Mouse (Mus musculus) neural tube, embryonic 13.5 days (tissue): ENCODE measurements around the gene Rdx. TPM values are rescaled to one million over a fixed set of nuclear protein-coding genes. Genes with fewer than 3 reads are reported as not detected.
"Not testable (repeated sequence)": the region's sequence is repeated elsewhere in the genome, so short reads cannot be mapped to it uniquely, and the experiment has no call there.

Source experiments
- ATAC-seq: fragments of 200-750 bp; cut with Nextera tagmentation; 2 replicates; pipeline ENCODE4 v1.8.0; 2017; ENCODE audit warnings: low read depth, mild to moderate bottlenecking, moderate TSS enrichment, moderate library complexity
- H3K27ac ChIP-seq: fragments of 300-500 bp; sonication (generic); replicated peaks from 2 replicates; pipeline ENCODE4 v1.5.1; 2015; ENCODE audit warnings: moderate library complexity, mild to moderate bottlenecking, inconsistent platforms
- H3K27me3 ChIP-seq: fragments of 300-500 bp; sonication (generic); 2 replicates; pipeline ENCODE4 v1.6.1; 2015; ENCODE audit warnings: mild to moderate bottlenecking, inconsistent platforms
- H3K36me3 ChIP-seq: fragments of 300-500 bp; sonication (generic); 2 replicates; pipeline ENCODE4 v1.6.1; 2015; ENCODE audit warnings: mild to moderate bottlenecking, inconsistent platforms
- H3K4me1 ChIP-seq: fragments of 300-500 bp; sonication (generic); replicated peaks from 2 replicates; pipeline ENCODE4 v1.6.1; 2015; ENCODE audit warnings: inconsistent platforms
- H3K4me2 ChIP-seq: fragments of 300-500 bp; sonication (generic); 2 replicates; pipeline ENCODE4 v1.6.1; 2015; ENCODE audit warnings: inconsistent platforms, mild to moderate bottlenecking, moderate library complexity
- H3K4me3 ChIP-seq: fragments of 300-500 bp; sonication (generic); 2 replicates; pipeline ENCODE4 v1.5.1; 2015; ENCODE audit warnings: mild to moderate bottlenecking, inconsistent platforms
- H3K9ac ChIP-seq: fragments of 300-500 bp; sonication (generic); 2 replicates; pipeline ENCODE4 v1.6.1; 2015; ENCODE audit warnings: moderate library complexity, mild to moderate bottlenecking, inconsistent platforms
- H3K9me3 ChIP-seq: fragments of 300-500 bp; sonication (generic); 2 replicates; pipeline ENCODE4 v1.6.1; 2016; ENCODE audit warnings: inconsistent platforms
- WGBS: fragments of 180-500 bp; shearing (Covaris S2); methylation state at CpG from one replicate; pipeline ENCODE4 v1.1.7; 2015; 5-methylcytosine and 5-hydroxymethylcytosine counted together
- polyA plus RNA-seq: library from polyadenylated mRNA; unstranded; fragments of >200 nt; fragmentation: Nextera tagmentation; extraction: Ambion mirVana; gene quantifications from 2 replicates; pipeline ENCODE4 v1.2.1, GENCODE M21; 2015

The Rdx gene
- polyA plus RNA-seq, 1 experiment from 2014 or later: 97.9 TPM

DNA sequence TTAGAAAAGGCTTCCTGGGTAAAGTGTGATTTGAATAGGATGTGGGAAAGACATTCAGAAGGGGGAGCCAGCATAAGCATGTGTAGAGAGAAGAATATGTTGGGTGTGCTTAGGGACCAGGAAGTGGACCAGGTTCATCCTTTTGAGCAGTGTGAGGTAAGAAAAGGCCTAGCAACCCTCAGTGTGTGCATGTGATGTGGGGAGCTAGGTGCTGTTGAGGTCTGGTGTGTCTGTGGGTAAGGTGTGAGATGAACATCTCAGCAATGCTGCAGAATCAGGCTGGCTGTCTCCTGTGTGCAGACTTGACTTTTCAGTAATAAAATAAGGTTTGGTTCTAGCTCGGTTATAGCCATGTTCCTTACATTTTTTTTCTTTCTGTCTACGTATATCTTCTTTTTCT, 23.1 kb downstream of the Rdx start:
- no peak overlapping the region for H3K27ac ChIP-seq
- no peaks in the 10 kb centered on the region for H3K27me3 ChIP-seq
- no peak overlapping the region for H3K9ac ChIP-seq
- no peak for ATAC-seq
- no peak overlapping the region for H3K4me2 ChIP-seq
- WGBS: 93% methylated on average over 2 of the region's 2 CpGs
- H3K9me3 ChIP-seq: no peaks in the 10 kb centered on the region
- peaks cover 72% of the 10 kb centered on the region for H3K36me3 ChIP-seq
- no peak overlapping the region for H3K4me3 ChIP-seq
- no peaks in the 10 kb centered on the region for H3K4me1 ChIP-seq

DNA sequence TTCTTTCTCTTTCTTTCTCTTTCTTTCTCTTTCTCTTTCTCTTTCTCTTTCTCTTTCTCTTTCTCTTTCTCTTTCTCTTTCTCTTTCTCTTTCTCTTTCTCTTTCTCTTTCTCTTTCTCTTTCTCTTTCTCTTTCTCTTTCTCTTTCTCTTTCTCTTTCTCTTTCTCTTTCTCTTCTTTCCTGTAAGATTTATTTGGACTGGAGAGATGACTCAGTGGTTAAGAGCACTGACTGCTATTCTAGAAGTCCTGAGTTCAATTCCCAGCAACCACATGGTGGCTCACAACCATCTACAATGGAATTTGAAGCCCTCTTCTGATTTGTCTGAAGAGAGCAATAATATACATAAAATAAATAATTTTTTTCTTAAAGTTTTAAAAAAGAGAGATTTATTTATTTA, 24.4 kb downstream of the Rdx start:
- not testable (repeated sequence) for H3K4me3 ChIP-seq
- peaks cover 68% of the 10 kb centered on the region for H3K36me3 ChIP-seq

DNA sequence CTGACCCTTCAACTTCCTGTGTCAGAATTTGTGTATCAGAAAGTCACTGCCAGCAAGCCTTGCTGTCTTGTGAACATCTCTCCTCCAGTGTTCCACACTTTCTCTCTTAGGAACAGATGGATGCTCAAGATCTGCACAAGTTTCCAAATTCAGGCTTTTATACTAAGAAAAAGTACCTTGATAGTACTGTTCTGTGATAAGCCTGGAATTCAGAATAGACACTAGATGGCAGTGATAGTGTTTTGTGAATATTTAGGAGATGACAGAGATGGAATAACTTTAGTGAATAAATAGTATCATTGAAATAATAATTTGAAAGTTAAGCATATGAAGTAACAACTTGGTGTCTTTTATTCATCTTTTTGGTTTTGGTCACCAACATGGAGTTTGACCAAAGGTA, 25.2 kb downstream of the Rdx start:
- H3K27me3 ChIP-seq: no peaks in the 10 kb centered on the region
- ATAC-seq: no peak
- H3K4me1 ChIP-seq: no peaks in the 10 kb centered on the region
- H3K36me3 ChIP-seq: peaks cover 71% of the 10 kb centered on the region
- no peak overlapping the region for H3K9ac ChIP-seq
- H3K4me2 ChIP-seq: no peak overlapping the region
- H3K9me3 ChIP-seq: no peaks in the 10 kb centered on the region
- no peak overlapping the region for H3K4me3 ChIP-seq
- no peak overlapping the region for H3K27ac ChIP-seq

More for the DNA sequence above, 24.4 kb downstream of the Rdx start:
- not testable (repeated sequence) for H3K4me1 ChIP-seq, H3K4me2 ChIP-seq, H3K27ac ChIP-seq, ATAC-seq, H3K9me3 ChIP-seq, H3K27me3 ChIP-seq, H3K9ac ChIP-seq

DNA sequence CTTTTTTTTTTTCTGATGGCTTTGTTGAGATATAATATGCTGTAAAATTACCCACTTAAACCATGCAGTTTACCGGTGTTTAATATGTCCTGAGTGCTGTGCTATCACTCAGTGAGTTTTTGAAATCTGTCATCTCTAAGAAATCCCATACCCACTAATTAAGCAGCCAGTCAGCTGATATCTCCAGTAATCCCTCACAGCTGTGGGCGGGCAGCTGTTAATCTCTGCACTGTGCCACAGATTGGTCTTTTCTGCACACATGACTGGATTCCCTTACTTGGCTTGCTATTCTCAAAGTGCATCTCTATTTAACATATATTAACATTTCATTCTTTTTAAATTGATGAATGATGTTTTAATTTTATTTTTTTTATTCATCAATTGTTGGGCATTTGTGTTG, 29.1 kb downstream of the Rdx start:
- 84% methylated on average over 2 of the region's 2 CpGs for WGBS
- H3K36me3 ChIP-seq: peaks cover 63% of the 10 kb centered on the region
- H3K27me3 ChIP-seq: no peaks in the 10 kb centered on the region
- H3K4me3 ChIP-seq: no peak overlapping the region
- ATAC-seq: no peak
- H3K4me2 ChIP-seq: no peak overlapping the region
- H3K4me1 ChIP-seq: no peaks in the 10 kb centered on the region
- no peaks in the 10 kb centered on the region for H3K9me3 ChIP-seq
- H3K27ac ChIP-seq: no peak overlapping the region
- H3K9ac ChIP-seq: no peak overlapping the region

DNA sequence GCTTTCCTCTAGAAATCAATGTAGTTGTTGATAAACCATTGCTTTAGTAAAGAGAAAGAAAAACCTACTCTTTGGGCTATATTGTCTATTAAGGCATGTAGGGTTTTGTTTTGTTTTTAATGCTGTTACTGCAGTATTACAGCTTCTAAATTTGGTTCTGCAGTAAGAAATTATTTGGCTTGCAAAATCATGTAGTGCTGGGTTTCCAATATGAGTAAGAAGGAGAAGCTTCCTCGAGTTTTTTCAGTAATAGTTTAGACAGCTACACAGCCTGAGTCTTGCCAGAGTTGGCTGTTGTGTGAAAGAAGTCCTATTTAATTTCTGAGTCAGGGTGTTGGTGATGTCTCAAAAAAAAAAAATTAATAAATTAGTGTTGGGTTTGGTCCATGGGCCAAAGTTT, 30.7 kb downstream of the Rdx start:
- Histone ChIP-seq H3K36me3 (peaks cover 64% of the 10 kb centered on the region), H3K4me3 (no peak overlapping the region), H3K27ac (no peak overlapping the region), H3K9me3 (no peaks in the 10 kb centered on the region), H3K9ac (no peak overlapping the region), H3K27me3 (no peaks in the 10 kb centered on the region), H3K4me2 (no peak overlapping the region), H3K4me1 (no peaks in the 10 kb centered on the region)
- ATAC-seq: no peak
- WGBS: 91% methylated on average over 1 of the region's 1 CpGs

DNA sequence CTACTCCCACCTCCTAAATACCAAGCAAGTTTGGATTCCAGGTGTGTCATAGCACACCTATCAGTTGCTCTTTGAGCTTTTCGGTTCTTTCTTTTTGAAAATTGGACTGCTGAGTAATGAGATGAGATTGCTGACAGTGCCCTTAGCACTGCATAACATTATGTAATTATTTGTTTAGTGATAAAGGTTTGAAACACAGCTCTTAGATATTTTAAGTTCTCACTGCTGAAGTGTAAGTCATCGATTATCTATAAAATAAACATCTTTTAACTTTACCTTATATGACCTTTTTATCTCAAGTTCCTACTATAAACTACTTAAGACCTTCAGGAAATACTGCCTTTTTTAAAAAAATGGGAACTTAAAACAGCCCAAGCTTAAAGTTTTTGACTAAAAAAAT, 35.0 kb downstream of the Rdx start:
- Histone ChIP-seq H3K27me3 (no peaks in the 10 kb centered on the region), H3K9me3 (no peaks in the 10 kb centered on the region), H3K27ac (no peak overlapping the region), H3K9ac (no peak overlapping the region), H3K36me3 (peaks cover 65% of the 10 kb centered on the region), H3K4me3 (no peak overlapping the region), H3K4me2 (no peak overlapping the region), H3K4me1 (no peaks in the 10 kb centered on the region)
- 96% methylated on average over 2 of the region's 2 CpGs for WGBS
- no peak for ATAC-seq

DNA sequence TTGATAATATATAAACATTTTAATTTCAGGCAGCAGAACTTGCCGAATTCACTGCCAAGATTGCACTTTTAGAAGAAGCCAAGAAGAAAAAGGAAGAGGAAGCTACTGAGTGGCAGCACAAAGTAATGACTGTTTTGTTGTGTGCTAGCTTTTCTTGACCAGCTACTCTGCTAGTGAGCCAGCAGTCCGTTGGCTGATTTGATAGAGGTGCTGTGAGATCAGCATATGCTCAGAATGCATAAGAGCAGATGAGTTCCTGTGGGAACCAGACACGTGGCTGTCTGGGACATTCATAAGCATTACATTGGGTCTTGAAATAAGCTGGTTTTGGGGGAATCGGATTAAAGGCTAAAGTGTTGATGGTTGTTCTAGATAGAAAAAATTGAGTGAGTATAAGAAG, 35.4 kb downstream of the Rdx start:
- Histone ChIP-seq H3K27ac (no peak overlapping the region), H3K9ac (no peak overlapping the region), H3K4me1 (no peaks in the 10 kb centered on the region), H3K4me2 (no peak overlapping the region), H3K9me3 (no peaks in the 10 kb centered on the region), H3K27me3 (no peaks in the 10 kb centered on the region), H3K4me3 (no peak overlapping the region), H3K36me3 (peaks cover 66% of the 10 kb centered on the region)
- 84% methylated on average over 4 of the region's 4 CpGs for WGBS
- no peak for ATAC-seq

DNA sequence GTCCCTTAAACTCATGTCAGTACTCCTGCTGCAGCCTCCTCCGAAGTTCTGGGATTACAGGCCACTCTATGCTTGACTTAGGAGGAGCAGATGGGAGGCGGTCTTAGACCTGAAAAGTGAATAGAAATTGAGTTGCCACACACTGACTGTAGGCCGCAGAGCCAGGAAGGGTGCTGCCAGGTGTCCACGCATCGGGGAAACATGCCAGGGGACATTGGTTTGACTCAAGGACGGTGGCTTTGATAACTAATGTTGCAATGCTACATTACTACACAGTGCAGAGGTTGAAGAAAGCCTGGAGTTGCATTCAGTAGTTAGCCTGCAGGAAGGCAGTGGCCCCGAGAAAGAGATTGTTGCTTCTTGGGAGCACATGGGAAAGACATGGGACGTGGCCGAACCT, 44.8 kb downstream of the Rdx start:
- Histone ChIP-seq H3K9me3 (no peaks in the 10 kb centered on the region), H3K4me3 (no peak overlapping the region), H3K9ac (no peak overlapping the region), H3K27ac (no peak overlapping the region), H3K36me3 (peaks cover 26% of the 10 kb centered on the region), H3K27me3 (no peaks in the 10 kb centered on the region), H3K4me2 (no peak overlapping the region), H3K4me1 (no peaks in the 10 kb centered on the region)
- 96% methylated on average over 9 of the region's 9 CpGs for WGBS
- ATAC-seq: no peak

DNA sequence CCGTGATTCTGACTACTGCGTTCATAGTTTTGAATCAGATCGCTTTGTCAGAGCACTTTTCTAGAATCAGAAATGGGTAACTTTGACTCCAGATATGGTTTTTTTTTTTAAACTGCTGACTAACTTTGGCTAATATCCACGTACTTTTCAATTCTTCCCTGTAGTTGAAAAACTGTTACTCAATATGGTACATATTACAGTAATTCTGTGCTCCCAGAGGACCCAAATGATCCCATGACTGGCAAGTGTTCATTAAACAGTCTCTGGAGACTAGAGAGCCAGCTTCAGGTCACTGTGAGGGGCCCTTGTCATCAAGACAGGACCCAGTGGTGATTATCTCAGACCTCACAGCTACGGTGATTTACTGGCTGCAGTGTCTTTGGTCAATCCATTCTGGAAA, 45.3 kb downstream of the Rdx start:
- WGBS: 91% methylated on average over 5 of the region's 5 CpGs
- Histone ChIP-seq H3K9me3 (no peaks in the 10 kb centered on the region), H3K27me3 (no peaks in the 10 kb centered on the region), H3K9ac (no peak overlapping the region), H3K4me1 (no peaks in the 10 kb centered on the region), H3K4me3 (no peak overlapping the region), H3K4me2 (no peak overlapping the region), H3K27ac (no peak overlapping the region), H3K36me3 (peaks cover 20% of the 10 kb centered on the region)
- no peak for ATAC-seq

DNA sequence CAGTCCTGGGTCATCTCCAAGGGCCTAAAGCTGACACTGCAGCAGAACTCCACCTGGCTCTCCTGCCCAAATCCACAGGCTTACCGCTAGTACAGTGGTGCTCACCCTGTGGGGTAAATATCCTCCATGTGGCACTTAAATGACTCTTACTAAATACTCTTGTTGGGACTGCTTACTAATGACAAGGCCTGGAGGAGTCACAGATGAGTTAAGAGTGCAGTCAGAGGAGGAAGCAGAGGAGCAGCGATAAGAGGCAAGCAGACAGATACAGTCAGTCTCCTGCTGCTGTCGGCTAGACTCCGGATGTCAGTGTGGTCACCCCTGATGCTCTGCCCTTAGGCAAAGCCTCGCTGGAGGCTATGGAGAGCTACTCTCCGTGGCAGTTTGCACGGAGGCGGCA, 46.1 kb downstream of the Rdx start:
- 73% methylated on average over 8 of the region's 8 CpGs for WGBS
- H3K27ac ChIP-seq: no peak overlapping the region

DNA sequence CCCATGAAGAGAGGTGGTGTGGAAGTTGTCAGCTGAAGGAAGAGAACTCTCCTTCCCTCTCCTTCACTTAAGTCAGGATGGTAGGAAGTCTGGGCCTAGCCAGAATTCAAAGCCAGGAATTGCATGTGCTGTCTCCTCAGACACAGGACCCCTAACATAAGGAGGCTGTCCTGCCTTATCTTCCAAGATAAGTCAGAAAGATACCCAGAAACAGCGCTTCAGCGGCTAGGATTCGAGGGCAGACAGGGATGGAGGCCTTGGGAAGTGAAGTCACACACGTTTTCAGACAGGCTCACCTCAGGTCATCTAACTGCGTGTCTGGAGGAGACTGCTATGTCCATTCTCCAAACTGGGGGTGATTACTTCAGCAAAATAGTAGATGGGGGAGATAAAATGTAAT, 47.0 kb downstream of the Rdx start:
- H3K27me3 ChIP-seq: no peaks in the 10 kb centered on the region
- no peak overlapping the region for H3K4me3 ChIP-seq
- H3K4me2 ChIP-seq: no peak overlapping the region
- no peak for ATAC-seq
- peaks cover 7% of the 10 kb centered on the region for H3K36me3 ChIP-seq
- no peak overlapping the region; the same call in 1 of the 2 replicates for H3K9ac ChIP-seq
- H3K27ac ChIP-seq: no peak overlapping the region
- H3K9me3 ChIP-seq: no peaks in the 10 kb centered on the region
- H3K4me1 ChIP-seq: no peaks in the 10 kb centered on the region
- WGBS: 89% methylated on average over 5 of the region's 5 CpGs

More for the DNA sequence above, 46.1 kb downstream of the Rdx start:
- no peaks in the 10 kb centered on the region for H3K9me3 ChIP-seq
- peaks cover 13% of the 10 kb centered on the region for H3K36me3 ChIP-seq
- no peaks in the 10 kb centered on the region for H3K27me3 ChIP-seq
- H3K4me3 ChIP-seq: no peak overlapping the region
- no peak overlapping the region for H3K4me2 ChIP-seq
- no peak for ATAC-seq
- H3K4me1 ChIP-seq: no peaks in the 10 kb centered on the region
- no peak overlapping the region for H3K9ac ChIP-seq

DNA sequence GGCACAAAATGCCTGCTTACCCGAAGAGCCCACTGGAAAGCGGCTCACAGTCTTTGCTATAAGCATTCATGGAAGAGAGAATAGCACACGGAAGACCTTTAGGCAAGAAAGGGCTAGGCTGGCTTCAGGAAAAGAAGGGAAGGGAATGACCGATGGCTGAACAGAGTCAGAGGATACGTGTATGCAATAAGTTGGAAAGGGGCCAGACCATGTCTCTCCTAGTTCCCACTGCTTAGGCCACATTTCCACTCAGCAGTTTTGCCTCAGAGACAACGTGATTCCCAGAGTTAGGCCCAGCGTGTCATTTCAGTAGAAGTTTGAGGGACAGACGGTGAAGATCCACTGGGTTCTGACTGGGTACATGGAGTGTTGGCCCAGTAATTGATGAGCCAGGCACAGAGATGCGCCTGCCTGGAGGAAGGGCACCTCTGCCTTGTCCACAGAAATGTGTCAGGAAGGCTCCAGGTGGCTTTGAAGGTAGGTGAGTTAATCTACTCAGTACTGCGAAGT, 47.6 kb downstream of the Rdx start:
- no peak overlapping the region for H3K9ac ChIP-seq
- no peaks in the 10 kb centered on the region for H3K27me3 ChIP-seq
- H3K4me2 ChIP-seq: no peak overlapping the region
- no peaks in the 10 kb centered on the region for H3K4me1 ChIP-seq
- peaks cover 7% of the 10 kb centered on the region for H3K36me3 ChIP-seq
- no peak for ATAC-seq
- H3K9me3 ChIP-seq: no peaks in the 10 kb centered on the region
- WGBS: 81% methylated on average over 10 of the region's 10 CpGs
- no peak overlapping the region for H3K4me3 ChIP-seq
- no peak overlapping the region for H3K27ac ChIP-seq

DNA sequence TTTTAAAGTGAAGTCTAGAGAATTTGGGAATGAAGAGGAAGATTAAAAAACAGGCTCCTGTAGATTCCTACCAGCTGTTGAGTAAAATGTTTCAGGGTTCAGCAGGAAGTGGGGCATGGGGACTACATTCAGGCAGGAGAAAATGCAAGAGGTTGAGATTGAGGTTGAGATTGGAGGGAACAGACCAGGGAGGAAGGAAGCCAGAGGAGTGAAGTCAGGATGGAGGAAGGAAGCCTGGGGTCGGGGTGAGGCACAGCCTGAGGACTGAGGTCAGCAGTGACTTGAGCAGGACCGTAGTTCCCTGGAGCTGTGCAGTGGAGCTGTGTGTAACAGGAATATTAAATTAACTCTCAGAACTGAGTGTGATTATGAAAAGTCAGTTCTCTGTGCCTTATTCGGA, 48.7 kb downstream of the Rdx start:
- Histone ChIP-seq H3K27me3 (no peaks in the 10 kb centered on the region), H3K4me3 (no peak overlapping the region), H3K27ac (no peak overlapping the region), H3K4me2 (no peak overlapping the region), H3K9me3 (no peaks in the 10 kb centered on the region), H3K4me1 (no peaks in the 10 kb centered on the region), H3K36me3 (0 out of 2 replicates have a peak, but pooled peaks cover 7% of the 10 kb centered on the region), H3K9ac (no peak overlapping the region)
- WGBS: 85% methylated on average over 3 of the region's 3 CpGs
- ATAC-seq: no peak
